Mouse (Mus musculus): ENCODE results near the gene Rbm8a.

Gene Rbm8a

GRCm38 (mm10) chr3:96629729-96630600 is at the start of gene Rbm8a:
Rbm8a (plus strand) TSS chr3:96629933.
- DNase-seq (ENCODE audit: low read depth, low spot score) = peak; percentile 100

- no peak for DNase-seq (ENCODE audit: low read depth, low spot score)
Measured at GRCm38 (mm10) chr3:96581141-96581540, 48.6 kb upstream of the Rbm8a start.

GRCm38 (mm10) chr3:96581771-96582515 is 47.8 kb upstream of the Rbm8a start:
- DNase-seq (ENCODE audit: low read depth, low spot score) = peak; percentile 21

GRCm38 (mm10) chr3:96583386-96583785 is 46.3 kb upstream of the Rbm8a start:
- DNase-seq (ENCODE audit: low read depth, low spot score) = peak; percentile 62

- DNase-seq (ENCODE audit: low read depth, low spot score) = peak; percentile 73
Measured at GRCm38 (mm10) chr3:96590657-96591056, 39.1 kb upstream of the Rbm8a start.

GRCm38 (mm10) chr3:96593374-96593773 is 36.4 kb upstream of the Rbm8a start:
- no peak for DNase-seq (ENCODE audit: low read depth, low spot score)

GRCm38 (mm10) chr3:96593790-96594560 is 35.8 kb upstream of the Rbm8a start, which contains the start of gene Polr3gl:
Polr3gl (minus strand) TSS chr3:96594181.
- peak; percentile 98 for DNase-seq (ENCODE audit: low read depth, low spot score)

- DNase-seq (ENCODE audit: low read depth, low spot score) = no peak
Measured at GRCm38 (mm10) chr3:96594851-96595250, 34.9 kb upstream of the Rbm8a start.

GRCm38 (mm10) chr3:96595661-96596060 is 34.1 kb upstream of the Rbm8a start:
- DNase-seq (ENCODE audit: low read depth, low spot score) = no peak

GRCm38 (mm10) chr3:96596228-96596707 is 33.5 kb upstream of the Rbm8a start, which contains the start of gene Ankrd34a:
Ankrd34a (plus strand) TSS chr3:96596636.
- DNase-seq (ENCODE audit: low read depth, low spot score) = no peak

- DNase-seq (ENCODE audit: low read depth, low spot score) = no peak
Measured at GRCm38 (mm10) chr3:96596855-96597254, 32.9 kb upstream of the Rbm8a start.

- no peak for DNase-seq (ENCODE audit: low read depth, low spot score)
Measured at GRCm38 (mm10) chr3:96597435-96597891, 32.3 kb upstream of the Rbm8a start.

- peak; percentile 60 for DNase-seq (ENCODE audit: low read depth, low spot score)
Measured at GRCm38 (mm10) chr3:96598156-96599068, 31.3 kb upstream of the Rbm8a start.

- no peak for DNase-seq (ENCODE audit: low read depth, low spot score)
Measured at GRCm38 (mm10) chr3:96599069-96599393, 30.7 kb upstream of the Rbm8a start.

- no peak for DNase-seq (ENCODE audit: low read depth, low spot score)
Measured at GRCm38 (mm10) chr3:96599411-96599810, 30.3 kb upstream of the Rbm8a start.

GRCm38 (mm10) chr3:96600639-96601250 is 29.0 kb upstream of the Rbm8a start, which contains the start of gene Lix1l:
Lix1l (plus strand) TSS chr3:96601149.
- DNase-seq (ENCODE audit: low read depth, low spot score) = peak; percentile 100

- peak; percentile 60 for DNase-seq (ENCODE audit: low read depth, low spot score)
Measured at GRCm38 (mm10) chr3:96601251-96601787, 28.4 kb upstream of the Rbm8a start.

GRCm38 (mm10) chr3:96601941-96602703 is 27.6 kb upstream of the Rbm8a start:
- no peak for DNase-seq (ENCODE audit: low read depth, low spot score)

- DNase-seq (ENCODE audit: low read depth, low spot score) = no peak
Measured at GRCm38 (mm10) chr3:96602704-96603084, 27.0 kb upstream of the Rbm8a start.

Data from R1 (cell line).